Mouse (Mus musculus) stomach, embryonic 14.5 days (tissue): ENCODE measurements around the gene Ube2k. TPM values are rescaled to one million over a fixed set of nuclear protein-coding genes. Genes with fewer than 3 reads are reported as not detected.

Source experiments
- ATAC-seq: fragments of 200-750 bp; cut with Nextera tagmentation; 2 replicates; pipeline ENCODE4 v1.8.0; 2017; ENCODE audit warnings: low read depth, moderate TSS enrichment; ENCODE audit not compliant: insufficient number of reproducible peaks, insufficient read depth, low FRiP score
- H3K27ac ChIP-seq: fragments of 300-500 bp; sonication (generic); 2 replicates; pipeline ENCODE4 v1.5.1; 2014; ENCODE audit warnings: mild to moderate bottlenecking, low read length, moderate library complexity, mixed read lengths
- H3K27me3 ChIP-seq: fragments of 300-500 bp; sonication (generic); 2 replicates; pipeline ENCODE4 v1.6.1; 2014; ENCODE audit warnings: low read length, control low read depth, mixed read lengths; ENCODE audit not compliant: control insufficient read depth, insufficient read depth
- H3K36me3 ChIP-seq: fragments of 300-500 bp; sonication (generic); 2 replicates; pipeline ENCODE4 v1.6.1; 2014; ENCODE audit warnings: mild to moderate bottlenecking, control low read depth, low read length, moderate library complexity, mixed read lengths; ENCODE audit not compliant: control insufficient read depth, insufficient read depth
- H3K4me1 ChIP-seq: fragments of 300-500 bp; sonication (generic); 2 replicates; pipeline ENCODE4 v1.6.1; 2014; ENCODE audit warnings: low read length, control low read depth, mixed read lengths; ENCODE audit not compliant: control insufficient read depth, insufficient read depth
- H3K4me2 ChIP-seq: fragments of 300-500 bp; sonication (generic); replicated peaks from 2 replicates; pipeline ENCODE4 v1.6.1; 2014; ENCODE audit warnings: low read depth, low read length, control low read depth
- H3K4me3 ChIP-seq: fragments of 300-500 bp; sonication (generic); 2 replicates; pipeline ENCODE4 v1.5.1; 2014; ENCODE audit warnings: low read depth, low read length, control low read depth
- H3K9ac ChIP-seq: fragments of 300-500 bp; sonication (generic); replicated peaks from 2 replicates; pipeline ENCODE4 v1.6.1; 2014; ENCODE audit warnings: low read depth, mild to moderate bottlenecking, control low read depth, low read length, moderate library complexity, mixed read lengths
- H3K9me3 ChIP-seq: fragments of 300-500 bp; sonication (generic); 2 replicates; pipeline ENCODE4 v1.6.1; 2016; ENCODE audit warnings: low read depth, low read length, control low read depth; ENCODE audit not compliant: control insufficient read depth
- WGBS: fragments of 180-500 bp; shearing (Covaris S2); extraction: QIAGEN DNeasy Blood & Tissue Kit; methylation state at CpG from one replicate; pipeline ENCODE4 v1.1.7; 2014; 5-methylcytosine and 5-hydroxymethylcytosine counted together
- polyA plus RNA-seq: library from polyadenylated mRNA; unstranded; fragments of >200 nt; fragmentation: Nextera tagmentation; extraction: Ambion mirVana; gene quantifications from 2 replicates; pipeline ENCODE4 v1.2.1, GENCODE M21; 2014

Ube2k gene
- polyA plus RNA-seq, 1 experiment from 2014 or later = 138 TPM

- Histone ChIP-seq H3K4me3 (no peak overlapping the region), H3K36me3 (peaks cover 56% of the 10 kb centered on the region), H3K27ac (no peak overlapping the region), H3K27me3 (no peaks in the 10 kb centered on the region), H3K4me1 (no peaks in the 10 kb centered on the region), H3K9ac (no peak overlapping the region), H3K9me3 (no peaks in the 10 kb centered on the region), H3K4me2 (no peak overlapping the region)
- WGBS = 95% methylated on average over 1 of the region's 1 CpGs
- no peak for ATAC-seq
Observed at GRCm38 (mm10) chr5:65638896-65639295, 101.9 kb downstream of the Ube2k start.

Other genes starting within 250 kb of the Ube2k start
- 108 and 113 TPM in 2 replicates for gene Rfc1, start 201.6 kb upstream of the Ube2k start, polyA plus RNA-seq
- 0.13 and 0.29 TPM in 2 replicates for gene Klb, start 188.9 kb upstream of the Ube2k start, polyA plus RNA-seq
- 1,227 and 1,298 TPM in 2 replicates for gene Rpl9, start 145.8 kb upstream of the Ube2k start, polyA plus RNA-seq
- gene Lias, start 145.7 kb upstream of the Ube2k start, polyA plus RNA-seq = 60.0 and 60.3 TPM in 2 replicates
- 120 and 134 TPM in 2 replicates for gene Ugdh, start 101.3 kb upstream of the Ube2k start, polyA plus RNA-seq
- not detected in 2 replicates for gene Gm43552, start 44.4 kb upstream of the Ube2k start, polyA plus RNA-seq
- gene Smim14, start within 50 bp of the Ube2k start, polyA plus RNA-seq = 133 and 149 TPM in 2 replicates
- 96.1 and 106 TPM in 2 replicates for gene Pds5a, start 161.0 kb downstream of the Ube2k start, polyA plus RNA-seq
- 48.0 and 48.3 TPM in 2 replicates for gene N4bp2, start 226.3 kb downstream of the Ube2k start, polyA plus RNA-seq